Mouse (Mus musculus) CH12.LX (cell line): ENCODE measurements around the gene Lbp.

Experiments used
- CTCF ChIP-seq, 2 experiments: IDR thresholded peaks in 1 of 2; conservative IDR thresholded peaks in 1 of 2; 2 replicates each; pipeline ENCODE4 v1.5.1; 2011 to 2012; ENCODE audit warnings: low read depth in 2 of 2, low read length in 2 of 2, improper control_type of control experiment in 1 of 2, inconsistent platforms in 1 of 2, mild to moderate bottlenecking in 1 of 2, moderate library complexity in 1 of 2
- EP300 ChIP-seq: IDR thresholded peaks from 2 replicates; pipeline ENCODE4 v1.6.1; 2011; ENCODE audit warnings: low read length, improper control_type of control experiment
- POLR2A ChIP-seq: IDR thresholded peaks from 2 replicates; pipeline ENCODE4 v1.6.1; 2011; ENCODE audit warnings: low read depth, mild to moderate bottlenecking, improper control_type of control experiment, low read length
- RCOR1 ChIP-seq: conservative IDR thresholded peaks from 2 replicates; pipeline ENCODE4 v1.6.1; 2012; ENCODE audit warnings: low read depth, mild to moderate bottlenecking, inconsistent platforms, low read length, improper control_type of control experiment

DNA sequence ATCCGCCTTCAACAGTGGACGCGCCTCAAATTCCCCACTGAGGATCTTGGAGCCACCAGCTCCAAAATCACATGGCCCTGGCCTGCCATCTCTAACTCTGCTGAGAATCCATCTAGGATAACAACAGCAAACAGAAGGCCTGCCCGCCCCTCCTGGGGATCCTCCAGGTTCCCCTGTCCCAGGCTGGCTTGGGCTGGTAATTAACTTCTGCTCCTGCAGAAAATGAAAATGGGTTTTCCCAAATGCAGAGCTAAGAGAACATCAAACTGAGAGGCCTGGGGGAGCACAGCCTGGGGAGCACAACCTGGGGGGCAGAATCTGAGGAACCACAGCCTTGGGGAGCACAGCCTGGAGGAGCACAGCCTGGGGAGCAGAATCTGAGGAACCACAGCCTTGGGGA lies 26.6 kb upstream of the Lbp start:
- TF ChIP-seq EP300, result no peak
- no peak for TF ChIP-seq CTCF (conservative IDR thresholded peaks at IDR 0.05 in 1 of 2, IDR thresholded peaks at IDR 0.05 in 1 of 2; ENCODE audit: low read depth in 2 of 2, low read length in 2 of 2)
- no peak for TF ChIP-seq RCOR1
- no peak for TF ChIP-seq POLR2A
